Mouse (Mus musculus) liver, adult 2 months (tissue): ENCODE measurements at regions not wholly inside any gene's neighbourhood (a gene's known extent, or its start where the extent isn't known, plus 50 kb on each side); places are given as distances from the start of the nearest gene placed in this dataset.

Experiments
- CTCF ChIP-seq: fragments of 200-500 bp; IDR thresholded peaks from 2 replicates; pipeline ENCODE4 v1.5.1; 2011; ENCODE audit warnings: low read depth, low read length, control low read depth
- POLR2A ChIP-seq: fragments of 200-500 bp; IDR thresholded peaks from 2 replicates; pipeline ENCODE4 v1.6.1; 2011; ENCODE audit warnings: low read length, control low read depth; ENCODE audit not compliant: insufficient read depth; ENCODE audit errors: extremely low read depth

DNA sequence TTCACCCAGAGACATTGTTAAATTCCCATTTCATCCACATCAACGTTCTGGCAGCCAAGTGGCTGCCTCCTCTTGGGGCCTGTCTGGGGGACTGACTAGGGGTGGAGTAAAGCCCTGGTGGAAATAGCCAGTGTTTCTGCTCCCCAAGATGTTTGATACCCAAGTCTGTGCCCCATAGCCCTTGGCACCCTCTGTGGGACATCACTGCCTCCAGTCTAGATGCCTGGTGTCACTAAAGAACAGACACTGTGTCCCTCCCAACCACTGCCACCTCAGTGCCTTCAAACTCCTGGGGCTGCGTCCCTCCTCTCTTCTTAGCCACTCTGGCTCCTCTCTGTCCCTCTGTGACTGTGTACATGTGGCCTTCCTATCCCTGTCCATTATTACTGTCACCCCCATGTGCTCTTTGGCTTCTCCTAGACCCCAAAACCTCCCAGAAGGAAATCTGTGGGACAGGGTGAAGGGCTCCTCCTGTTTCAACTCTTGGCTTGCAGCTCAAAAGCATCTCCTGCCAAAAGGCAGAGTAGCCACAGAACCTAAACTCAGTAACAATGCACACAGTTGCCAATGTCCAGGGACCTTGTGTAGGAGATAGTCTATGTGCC lies 224.8 kb upstream of the Irx4 start:
- TF ChIP-seq CTCF (no peak), POLR2A (no peak)
